Mouse (Mus musculus) spleen, adult 2 months (tissue): Measurements from ENCODE around the gene Erp29.

Source experiments
- CTCF ChIP-seq: fragments of 200-500 bp; IDR thresholded peaks from 2 replicates; pipeline ENCODE4 v1.5.1; 2011; ENCODE audit warnings: mild to moderate bottlenecking, inconsistent platforms; ENCODE audit not compliant: insufficient read depth, insufficient read length, insufficient replicate concordance; ENCODE audit errors: extremely low read depth
- POLR2A ChIP-seq: fragments of 200-500 bp; IDR thresholded peaks from 2 replicates; pipeline ENCODE4 v1.6.1; 2011; ENCODE audit warnings: low read depth, low read length, inconsistent platforms

DNA sequence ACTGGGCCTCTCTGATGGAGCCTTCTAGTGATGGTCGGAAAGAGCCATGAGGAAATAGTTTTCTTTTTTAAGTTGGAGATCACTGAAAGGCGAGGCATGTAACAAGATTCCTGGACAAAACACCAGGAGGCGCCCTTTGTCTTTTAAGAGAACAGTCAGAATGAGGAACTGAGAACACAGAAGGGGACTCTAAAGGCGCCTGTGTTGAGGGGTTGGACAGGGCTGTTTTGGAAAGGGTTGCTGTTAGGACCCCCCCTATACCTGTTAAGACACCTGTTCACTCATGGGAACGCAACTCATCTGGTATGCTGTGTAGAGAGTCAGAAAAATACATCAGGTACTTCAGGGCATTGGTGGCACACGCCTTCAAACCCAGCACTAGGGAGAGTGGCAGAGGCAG lies 2.3 kb downstream of the Erp29 start:
- TF ChIP-seq CTCF = no peak
- TF ChIP-seq POLR2A = no peak
